Mouse (Mus musculus) C2C12 (cell line): ENCODE results near the gene Ddx39. TPM values are rescaled to one million over a fixed set of nuclear protein-coding genes. Genes with fewer than 3 reads are reported as not detected.

ENCODE experiments used
- H3K27me3 ChIP-seq: one replicate; pipeline ENCODE4 v1.6.1; 2011; ENCODE audit not compliant: control insufficient read depth, insufficient read depth, insufficient read length
- H3K36me3 ChIP-seq: one replicate; pipeline ENCODE4 v1.6.1; 2011; ENCODE audit not compliant: control insufficient read depth, insufficient read depth
- H3K4me3 ChIP-seq: one replicate; pipeline ENCODE4 v1.5.1; 2011; ENCODE audit warnings: mild to moderate bottlenecking, control low read depth; ENCODE audit not compliant: poor library complexity, insufficient read depth, severe bottlenecking
- H3K79me2 ChIP-seq: one replicate; pipeline ENCODE4 v1.6.1; 2011; ENCODE audit not compliant: control insufficient read depth, insufficient read depth
- H3K79me3 ChIP-seq: one replicate; pipeline ENCODE4 v1.6.1; 2011; ENCODE audit warnings: low read depth, control low read depth
- H3ac ChIP-seq: one replicate; pipeline ENCODE3; 2011; ENCODE audit warnings: low read depth; ENCODE audit not compliant: control insufficient read depth, insufficient read length
- CEBPB ChIP-seq: IDR thresholded peaks from one replicate; pipeline ENCODE4 v1.6.1; 2011; ENCODE audit warnings: low read depth, mild to moderate bottlenecking, control low read depth, moderate library complexity
- CTCF ChIP-seq: IDR thresholded peaks from one replicate; pipeline ENCODE4 v1.5.1; 2011; ENCODE audit not compliant: control insufficient read depth, insufficient read depth, insufficient read length
- FOSL1 ChIP-seq: IDR thresholded peaks from one replicate; pipeline ENCODE4 v1.8.0; 2011; ENCODE audit warnings: mild to moderate bottlenecking, low read length; ENCODE audit not compliant: poor library complexity, insufficient read depth, severe bottlenecking
- MAX ChIP-seq: IDR thresholded peaks from one replicate; pipeline ENCODE4 v1.6.1; 2011; ENCODE audit warnings: mild to moderate bottlenecking, control low read depth
- MYOD1 ChIP-seq: IDR thresholded peaks from one replicate; pipeline ENCODE4 v1.6.1; 2011; ENCODE audit warnings: low read depth; ENCODE audit not compliant: control insufficient read depth, insufficient read length
- MYOG ChIP-seq: IDR thresholded peaks from one replicate; pipeline ENCODE4 v1.6.1; 2011; ENCODE audit not compliant: control insufficient read depth, insufficient read length; ENCODE audit errors: extremely low read depth
- USF1 ChIP-seq: IDR thresholded peaks from one replicate; pipeline ENCODE4 v1.6.1; 2011; ENCODE audit warnings: low read depth, mild to moderate bottlenecking, control low read depth, moderate library complexity
- polyA plus RNA-seq: library from polyadenylated mRNA; unstranded; fragments of >200 nt; fragmentation: generic; extraction: Trizol; gene quantifications from one replicate; pipeline ENCODE4 v1.2.1, GENCODE M21; 2012; ENCODE audit warnings: missing spikeins

The Ddx39 gene
- polyA plus RNA-seq, 1 experiment, result 271 TPM

DNA sequence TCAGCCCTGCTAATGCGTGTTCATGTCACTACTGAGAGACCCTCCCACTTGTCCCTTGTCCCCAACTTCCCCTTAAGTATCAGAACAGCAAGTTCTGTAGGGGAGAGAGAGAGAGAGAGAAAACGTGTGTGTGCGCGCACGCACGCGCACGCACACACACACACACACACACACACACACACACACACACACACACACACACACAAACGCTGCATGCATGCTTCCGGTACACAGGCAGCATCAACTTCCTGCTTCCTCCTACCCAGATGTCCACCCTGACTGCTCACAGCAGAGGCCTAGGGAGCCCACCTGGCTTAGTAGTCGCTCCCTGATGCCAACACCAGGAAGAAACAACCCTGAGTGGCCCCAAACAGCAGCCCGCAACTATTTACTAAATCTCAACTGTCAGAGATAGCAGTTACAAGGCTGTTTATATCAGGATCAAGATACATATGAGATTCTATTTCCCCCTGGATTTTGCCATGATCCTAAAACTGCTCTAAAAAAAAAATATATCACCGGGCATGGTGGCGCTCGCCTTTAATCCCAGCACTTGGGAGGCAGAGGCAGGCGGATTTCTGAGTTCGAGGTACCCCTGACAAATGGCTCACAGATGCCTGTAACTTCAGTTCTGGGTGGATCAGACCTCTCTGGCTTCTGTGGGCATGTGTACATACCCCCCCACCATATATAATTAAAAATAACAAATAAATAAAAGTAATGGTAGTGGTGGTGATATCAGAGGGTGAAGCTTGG lies 19.4 kb upstream of the Ddx39 start:
- peaks cover 36% of the 10 kb centered on the region for H3K79me2 ChIP-seq
- no peak overlapping the region for H3ac ChIP-seq
- peaks cover 16% of the 10 kb centered on the region for H3K36me3 ChIP-seq
- peaks cover 5% of the 10 kb centered on the region for H3K79me3 ChIP-seq
- no peaks in the 10 kb centered on the region for H3K27me3 ChIP-seq
- TF ChIP-seq MYOG (no peak), CEBPB (no peak), MAX (no peak), MYOD1 (no peak)
- no peak overlapping the region for H3K4me3 ChIP-seq

GRCm38 (mm10) chr8:83697374-83698220 lies 17.4 kb upstream of the Ddx39 start:
- no peak for TF ChIP-seq USF1
- peak; percentile 64 for TF ChIP-seq MYOD1
- Histone ChIP-seq H3K79me3 (peaks cover 5% of the 10 kb centered on the region), H3K4me3 (peak overlapping the region; percentile 59), H3ac (peak overlapping the region; percentile 53), H3K27me3 (no peaks in the 10 kb centered on the region), H3K36me3 (no peaks in the 10 kb centered on the region), H3K79me2 (peaks cover 36% of the 10 kb centered on the region)

- Histone ChIP-seq H3K27me3 (no peaks in the 10 kb centered on the region), H3K79me2 (peaks cover 36% of the 10 kb centered on the region), H3K4me3 (peak overlapping the region; percentile 59), H3K36me3 (no peaks in the 10 kb centered on the region), H3ac (peak overlapping the region; percentile 78), H3K79me3 (peaks cover 5% of the 10 kb centered on the region)
- no peak for TF ChIP-seq MYOD1
- TF ChIP-seq CTCF, result no peak
- no peak for TF ChIP-seq USF1
- no peak for TF ChIP-seq FOSL1
Observed at GRCm38 (mm10) chr8:83698291-83698660, 16.7 kb upstream of the Ddx39 start.

GRCm38 (mm10) chr8:83698661-83699453 lies 16.1 kb upstream of the Ddx39 start, which contains the start of gene Pkn1:
Pkn1 (minus strand) TSS chr8:83699179.
- Histone ChIP-seq H3K79me2 (peaks cover 36% of the 10 kb centered on the region), H3K79me3 (peaks cover 5% of the 10 kb centered on the region), H3K27me3 (no peaks in the 10 kb centered on the region), H3K4me3 (peak within 1 kb of the TSS; percentile 59), H3K36me3 (no peaks in the 10 kb centered on the region), H3ac (peak within 1 kb of the TSS; percentile 78)
- TF ChIP-seq FOSL1 (no peak), USF1 (peak; percentile 78)

- peaks cover 5% of the 10 kb centered on the region for H3K79me3 ChIP-seq
- peak overlapping the region; percentile 59 for H3K4me3 ChIP-seq
- H3ac ChIP-seq, result no peak overlapping the region
- H3K36me3 ChIP-seq, result no peaks in the 10 kb centered on the region
- H3K27me3 ChIP-seq, result no peaks in the 10 kb centered on the region
- no peak for TF ChIP-seq MAX
- no peak for TF ChIP-seq MYOG
- TF ChIP-seq CTCF, result no peak
- no peak for TF ChIP-seq MYOD1
- TF ChIP-seq CEBPB, result no peak
- TF ChIP-seq FOSL1, result no peak
- TF ChIP-seq USF1, result no peak
- peaks cover 36% of the 10 kb centered on the region for H3K79me2 ChIP-seq
Observed at GRCm38 (mm10) chr8:83699566-83699965, 15.4 kb upstream of the Ddx39 start.
